Mouse (Mus musculus) 3134 (cell line): ENCODE data around the gene Proser2.
"Not testable (repeated sequence)": the region's sequence is repeated elsewhere in the genome, so short reads cannot be mapped to it uniquely, and the experiment has no call there.

Source experiments
- DNase-seq: peaks from one replicate; pipeline ENCODE4 v3.0.0-alpha.2; 2011; ENCODE audit warnings: low spot score; ENCODE audit not compliant: insufficient read length; ENCODE audit errors: extremely low read depth

The Proser2 gene

DNA sequence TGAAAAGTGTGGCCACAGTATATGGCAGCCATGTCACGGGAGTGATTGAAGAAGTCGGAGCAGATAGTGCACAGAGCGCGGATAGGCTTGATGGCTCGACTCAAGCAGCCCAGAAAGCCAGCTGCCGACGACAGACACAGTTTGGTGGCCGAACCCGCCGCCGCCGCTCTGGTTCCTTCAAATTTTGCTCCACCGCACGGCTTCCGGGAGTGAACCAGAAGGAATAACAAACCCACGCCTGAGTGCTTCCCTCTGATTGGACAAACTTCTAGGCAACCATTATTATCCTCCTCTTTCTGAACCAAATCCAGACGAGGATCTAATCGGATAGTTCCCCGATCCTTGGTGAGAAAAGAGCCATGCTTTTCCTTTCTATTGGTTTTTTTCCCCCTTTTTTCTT is 3.9 kb upstream of the Proser2 start:
- DNase-seq, result no peak

DNA sequence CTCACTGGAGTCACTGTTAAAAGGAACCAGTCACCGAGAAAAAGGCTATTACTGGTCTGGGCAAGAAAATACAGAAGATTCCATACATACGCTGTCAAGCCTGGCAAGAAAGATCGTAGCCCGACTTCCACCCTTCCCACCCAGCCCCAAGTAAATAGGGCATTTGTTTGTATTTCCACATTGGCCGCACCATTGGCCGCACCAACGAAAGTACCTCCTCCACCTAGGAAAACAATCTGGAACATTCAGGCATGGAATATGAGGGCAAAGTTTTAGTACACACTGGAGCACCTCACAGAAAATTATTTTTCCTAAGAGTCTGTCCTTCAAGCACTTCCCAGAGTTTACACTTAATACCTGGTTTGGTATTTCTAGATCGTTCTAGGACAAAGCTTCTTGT is 1.1 kb downstream of the Proser2 start:
- no peak for DNase-seq

DNA sequence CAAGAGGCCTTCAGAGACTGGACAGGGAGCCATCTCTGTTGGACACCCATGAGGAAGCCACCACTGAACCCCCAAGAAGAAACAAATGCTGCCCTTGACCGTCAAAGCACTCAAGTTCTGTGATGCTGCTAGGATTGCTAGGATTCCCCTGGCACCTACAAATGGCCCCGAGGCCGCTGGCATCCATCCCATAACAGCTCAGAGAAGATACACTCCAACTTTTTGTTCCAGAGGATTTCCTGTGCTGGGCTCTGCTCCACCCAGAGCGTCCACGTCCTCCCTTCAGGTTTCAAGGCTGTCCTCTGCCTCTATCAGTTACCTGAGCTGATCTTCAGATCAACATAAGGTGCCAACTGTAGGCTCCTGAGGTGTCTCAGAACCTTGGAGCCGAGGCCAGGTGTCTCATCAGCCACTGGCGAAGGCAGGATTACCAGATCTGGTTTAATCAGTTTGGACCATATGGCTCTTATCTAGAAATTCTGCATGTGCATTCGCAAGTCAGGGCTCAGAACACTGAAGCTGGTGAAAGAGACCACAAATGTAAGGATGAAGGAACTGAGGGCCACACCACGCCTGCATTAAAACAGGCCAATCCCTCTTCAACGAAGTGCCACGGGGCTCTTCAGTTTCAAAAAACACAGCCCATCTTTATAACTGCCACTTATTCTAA is 1.7 kb downstream of the Proser2 start:
- no peak for DNase-seq

DNA sequence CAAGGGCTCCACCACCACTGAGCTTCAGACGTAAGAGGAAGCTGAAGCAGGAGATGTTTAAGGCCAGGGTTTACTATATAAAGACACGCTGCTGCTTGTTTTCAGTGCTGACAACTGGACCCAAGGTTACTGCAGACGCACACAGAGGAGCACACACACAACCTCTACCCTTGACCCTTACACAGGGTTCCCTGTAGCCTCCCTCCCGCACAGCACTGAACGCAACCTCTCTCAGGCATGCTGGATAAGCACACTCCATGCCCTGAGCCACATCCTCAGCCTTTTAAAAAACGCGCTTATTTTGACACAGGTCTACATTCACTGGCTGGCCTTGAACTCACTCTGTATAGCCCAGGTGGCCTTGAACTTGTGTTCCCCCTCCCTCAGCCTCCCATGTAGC is 7.0 kb downstream of the Proser2 start:
- no peak for DNase-seq

DNA sequence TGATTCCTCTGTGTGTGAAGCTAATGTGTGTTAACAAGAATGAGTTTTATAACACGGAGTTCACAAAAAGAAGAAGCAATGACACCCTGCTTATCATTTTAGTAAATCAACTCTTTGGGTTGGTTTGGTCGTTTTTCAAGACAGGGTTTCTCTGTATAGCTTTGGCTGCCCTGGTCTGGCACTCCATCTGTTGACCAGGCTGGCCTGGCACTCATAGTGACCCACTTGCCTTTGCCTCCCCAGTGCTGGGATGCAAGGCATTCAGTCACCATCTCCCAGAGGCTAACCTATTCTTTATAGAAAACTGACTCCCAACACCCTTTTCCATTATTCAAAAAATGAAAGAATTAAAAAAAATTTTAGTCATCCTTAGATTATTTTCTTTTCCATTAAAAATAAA is 8.9 kb downstream of the Proser2 start:
- DNase-seq, result no peak

DNA sequence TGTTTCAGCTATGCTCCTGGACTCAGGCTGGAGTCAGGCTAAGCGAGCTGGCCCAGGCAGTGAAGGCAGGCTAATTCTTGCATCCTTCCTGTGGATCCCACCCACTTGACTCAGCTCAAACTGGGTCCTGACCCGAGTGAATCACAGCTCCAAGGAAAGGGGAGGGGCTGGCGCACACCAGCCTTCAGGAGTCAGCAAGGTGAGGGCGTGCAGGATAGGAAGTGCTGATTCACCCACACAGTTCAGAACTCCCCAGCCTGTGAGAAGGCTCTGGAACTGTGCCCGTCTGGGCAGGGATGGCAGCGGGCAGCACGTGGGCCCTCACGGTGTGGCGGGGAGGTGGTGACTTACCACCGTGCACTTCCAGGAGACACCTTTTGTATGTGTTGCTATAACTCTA is 11.8 kb downstream of the Proser2 start:
- peak; percentile 77 for DNase-seq

DNA sequence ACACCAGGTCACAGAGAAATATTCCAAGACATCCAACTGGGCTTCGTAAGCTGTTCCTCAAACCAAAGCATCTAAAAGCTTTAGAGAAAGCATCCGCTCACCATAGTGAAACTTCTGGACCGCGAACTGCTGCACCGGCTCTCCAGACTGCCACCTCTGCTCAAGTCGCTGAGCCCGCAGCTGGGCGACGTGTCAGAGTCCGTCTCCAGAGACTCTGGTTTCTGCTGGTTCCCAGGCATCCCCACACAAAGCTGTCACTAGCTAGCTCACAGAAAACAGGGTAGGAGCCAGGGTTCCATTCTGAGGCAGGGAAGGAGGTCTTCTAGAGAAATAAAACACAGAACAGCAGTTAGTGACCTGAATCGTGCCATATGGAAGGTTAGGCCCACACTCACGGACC is 16.2 kb downstream of the Proser2 start:
- DNase-seq, result no peak

DNA sequence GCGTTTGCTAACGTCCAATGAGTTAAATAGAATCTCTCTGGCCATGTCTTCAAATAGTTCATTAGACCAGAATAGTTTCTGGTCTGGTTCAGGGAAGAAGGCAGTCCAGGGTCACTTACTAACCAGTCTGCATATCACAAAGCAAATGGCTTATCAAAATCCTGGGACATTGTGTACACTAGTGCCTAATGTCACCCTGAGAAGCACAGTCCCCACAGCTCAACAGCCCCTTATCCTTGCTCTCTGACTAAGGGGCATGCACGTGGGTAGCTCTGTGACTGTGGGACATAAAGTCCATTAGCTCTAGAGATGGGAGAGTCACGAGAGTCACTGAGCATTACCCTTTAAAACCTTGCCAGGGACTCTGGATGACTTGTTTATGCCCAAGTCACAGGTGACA is 17.4 kb downstream of the Proser2 start:
- no peak for DNase-seq

DNA sequence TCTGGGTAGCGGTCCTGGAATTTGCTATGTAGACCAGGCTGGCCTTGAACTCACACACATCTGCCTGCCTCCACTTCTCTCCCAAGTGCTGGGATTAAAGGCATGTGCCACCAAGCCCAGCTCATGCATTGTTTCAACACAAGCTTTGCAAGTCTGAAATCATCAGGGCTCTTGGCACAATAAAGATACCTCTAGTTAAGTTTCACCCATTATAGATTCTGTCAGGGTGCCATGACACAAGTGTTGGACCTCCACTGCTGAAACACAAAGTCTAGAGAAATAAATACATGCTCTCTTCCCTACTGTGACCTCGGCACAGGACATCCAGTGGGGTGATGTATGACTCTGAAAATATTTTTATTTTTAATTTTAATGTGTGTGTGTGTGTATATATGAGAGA is 24.6 kb downstream of the Proser2 start:
- no peak for DNase-seq

DNA sequence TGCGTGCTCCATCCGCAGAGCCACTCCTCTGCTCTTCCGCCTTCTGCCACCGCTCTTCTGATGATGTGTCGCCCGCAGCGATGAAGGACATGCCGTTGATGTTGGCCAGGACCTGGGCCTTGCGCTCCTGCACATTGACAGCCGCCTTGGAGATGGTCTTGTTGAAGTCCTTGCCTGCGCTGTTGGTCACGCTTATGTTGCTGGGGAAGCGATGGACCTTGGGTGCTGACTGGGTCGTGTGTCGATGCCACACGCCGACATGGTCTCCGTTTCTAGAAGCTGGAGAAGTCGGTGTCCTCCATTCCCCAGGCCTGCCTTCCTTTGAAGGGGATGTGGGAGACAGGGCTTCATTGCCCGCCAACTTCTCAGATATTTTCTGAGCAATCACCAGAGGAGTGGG is 29.3 kb downstream of the Proser2 start:
- no peak for DNase-seq

DNA sequence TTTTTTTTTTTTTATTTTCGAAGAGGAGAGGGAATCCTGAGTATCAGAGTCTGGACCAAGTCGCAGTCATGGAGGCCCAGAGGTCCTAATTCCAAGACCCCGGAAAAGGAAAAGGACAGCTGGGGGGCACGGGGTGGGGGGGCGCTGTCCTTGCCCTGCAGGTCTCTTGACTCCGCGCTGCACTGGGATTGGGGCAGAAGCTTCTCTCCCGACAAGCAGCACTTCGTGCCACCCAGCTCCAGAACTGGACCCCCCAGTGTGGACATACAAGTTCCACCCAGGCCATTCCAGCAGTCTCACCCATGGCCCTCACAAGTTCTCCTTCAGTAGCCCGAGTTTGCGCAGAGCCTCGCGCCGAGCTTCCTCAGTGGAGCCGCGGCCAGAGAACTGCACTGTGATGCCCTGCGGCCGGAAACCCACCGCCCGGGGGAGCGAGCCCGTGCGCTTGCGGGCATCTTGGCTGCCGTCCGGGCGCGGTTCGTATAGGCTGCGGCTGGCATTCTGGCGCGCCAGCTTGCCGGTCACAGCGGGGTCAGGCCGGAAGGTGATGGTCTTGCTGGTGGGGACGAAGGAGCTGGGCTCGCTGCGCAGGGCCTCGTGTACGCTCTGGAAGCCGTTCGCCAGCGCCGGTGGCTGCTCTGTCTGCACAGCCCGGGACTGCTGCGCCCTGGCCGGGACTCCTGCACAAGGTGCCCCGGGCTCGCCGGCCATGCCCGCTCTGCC is 29.8 kb downstream of the Proser2 start:
- no peak for DNase-seq

DNA sequence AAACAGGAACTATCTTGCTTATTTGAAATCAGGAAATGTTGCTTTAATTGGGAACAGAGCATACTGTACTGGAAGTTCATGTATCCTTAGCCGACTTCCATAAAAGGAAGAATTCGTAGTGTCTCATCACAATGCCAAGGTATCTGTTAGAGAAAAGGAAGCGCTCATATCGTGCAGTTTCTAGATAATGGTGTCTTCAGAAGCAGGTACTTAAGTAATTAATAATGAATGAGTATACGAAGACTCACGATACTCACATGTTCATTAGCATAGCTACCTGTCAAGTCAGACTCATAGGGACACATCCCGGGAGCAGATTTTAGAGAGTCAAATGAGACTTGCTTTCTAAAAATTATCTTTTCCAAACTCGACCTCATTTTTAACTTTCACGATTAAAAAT is 30.6 kb downstream of the Proser2 start:
- no peak for DNase-seq

DNA sequence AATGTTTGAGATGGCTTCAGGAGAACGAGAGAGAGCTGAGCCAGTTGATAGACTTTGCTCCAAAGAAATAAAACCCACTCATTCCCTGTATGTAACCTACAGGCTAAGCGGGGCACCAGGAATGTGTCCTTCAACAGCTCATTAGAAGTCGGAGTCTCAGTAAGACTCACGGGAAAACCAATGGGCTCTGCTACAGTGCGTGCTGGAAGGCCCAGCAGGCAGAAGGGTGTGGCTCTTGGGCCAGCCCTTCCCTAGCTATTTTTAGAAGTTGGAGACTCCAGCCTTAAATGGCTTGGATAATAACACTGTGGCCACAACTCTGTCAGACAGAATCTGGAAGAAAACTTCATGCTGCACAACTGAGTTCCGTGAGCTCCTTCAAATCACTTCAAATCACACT is 31.1 kb downstream of the Proser2 start:
- DNase-seq, result no peak

DNA sequence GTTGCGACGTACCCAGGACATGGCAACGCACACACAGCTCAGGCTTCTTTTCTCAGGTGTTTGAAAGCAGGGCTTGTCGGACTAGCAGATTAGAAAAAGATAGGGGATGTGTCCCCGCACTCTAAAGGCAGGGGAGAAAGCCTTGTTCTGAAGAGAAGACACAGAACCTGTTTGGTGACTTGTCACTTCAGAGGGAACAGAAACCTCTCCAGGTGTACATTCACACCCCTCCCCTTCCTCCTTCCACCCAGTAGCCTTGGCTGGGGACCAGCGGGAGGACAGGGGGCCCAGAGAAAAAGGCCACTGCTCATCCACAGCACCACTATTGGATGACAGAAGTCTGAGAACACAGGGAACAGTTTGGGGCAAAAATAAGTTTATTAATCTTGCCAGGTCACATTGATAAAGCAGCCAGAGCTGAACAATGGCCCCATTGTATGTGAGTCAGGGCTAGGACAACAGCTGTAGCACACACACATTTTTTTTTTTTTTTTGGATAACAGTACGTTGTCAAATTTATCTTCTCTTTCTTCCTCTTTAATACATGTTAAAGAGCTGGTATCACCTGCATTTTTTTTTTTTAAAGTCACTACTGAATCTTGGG is 32.8 kb downstream of the Proser2 start:
- no peak for DNase-seq

DNA sequence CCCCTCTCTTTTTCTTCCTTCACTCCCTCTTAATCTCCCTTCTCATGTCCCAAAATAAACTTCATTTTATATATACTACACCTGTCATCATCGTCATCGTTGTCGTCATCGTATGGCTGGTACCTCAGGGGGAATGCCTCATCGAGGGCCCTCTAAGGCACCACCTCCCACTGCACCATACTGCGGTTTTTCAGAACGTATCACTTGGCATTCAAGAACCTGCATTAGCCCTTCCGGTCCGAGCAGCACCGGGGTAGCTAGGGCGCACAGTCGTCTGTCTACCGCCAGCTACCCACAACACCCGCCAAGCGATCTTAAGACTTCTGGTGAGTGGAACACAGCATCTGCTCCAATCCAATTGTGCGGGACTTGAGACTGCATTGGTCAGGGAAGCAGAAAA is 40.1 kb downstream of the Proser2 start:
- DNase-seq, result not testable (repeated sequence)

DNA sequence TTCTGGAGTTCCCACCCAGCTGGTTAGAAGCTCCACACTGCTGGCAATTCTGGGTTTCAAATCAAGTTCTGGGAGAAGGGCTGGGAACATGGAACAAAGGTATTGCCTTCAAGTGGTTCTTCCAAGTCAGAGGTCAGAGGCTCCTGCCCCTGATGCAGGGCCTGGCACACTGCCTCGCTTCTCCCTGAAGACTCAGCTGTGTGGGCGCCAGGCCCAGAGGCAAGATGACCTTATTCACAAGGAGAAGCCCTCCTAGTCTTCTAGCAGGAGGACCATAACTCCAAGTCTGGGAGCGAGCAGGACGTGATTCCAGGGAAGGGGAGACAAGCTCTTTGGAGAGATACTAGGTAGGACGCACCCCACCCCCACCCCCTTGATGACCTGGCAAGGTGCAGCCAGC is 42.9 kb downstream of the Proser2 start:
- no peak for DNase-seq

DNA sequence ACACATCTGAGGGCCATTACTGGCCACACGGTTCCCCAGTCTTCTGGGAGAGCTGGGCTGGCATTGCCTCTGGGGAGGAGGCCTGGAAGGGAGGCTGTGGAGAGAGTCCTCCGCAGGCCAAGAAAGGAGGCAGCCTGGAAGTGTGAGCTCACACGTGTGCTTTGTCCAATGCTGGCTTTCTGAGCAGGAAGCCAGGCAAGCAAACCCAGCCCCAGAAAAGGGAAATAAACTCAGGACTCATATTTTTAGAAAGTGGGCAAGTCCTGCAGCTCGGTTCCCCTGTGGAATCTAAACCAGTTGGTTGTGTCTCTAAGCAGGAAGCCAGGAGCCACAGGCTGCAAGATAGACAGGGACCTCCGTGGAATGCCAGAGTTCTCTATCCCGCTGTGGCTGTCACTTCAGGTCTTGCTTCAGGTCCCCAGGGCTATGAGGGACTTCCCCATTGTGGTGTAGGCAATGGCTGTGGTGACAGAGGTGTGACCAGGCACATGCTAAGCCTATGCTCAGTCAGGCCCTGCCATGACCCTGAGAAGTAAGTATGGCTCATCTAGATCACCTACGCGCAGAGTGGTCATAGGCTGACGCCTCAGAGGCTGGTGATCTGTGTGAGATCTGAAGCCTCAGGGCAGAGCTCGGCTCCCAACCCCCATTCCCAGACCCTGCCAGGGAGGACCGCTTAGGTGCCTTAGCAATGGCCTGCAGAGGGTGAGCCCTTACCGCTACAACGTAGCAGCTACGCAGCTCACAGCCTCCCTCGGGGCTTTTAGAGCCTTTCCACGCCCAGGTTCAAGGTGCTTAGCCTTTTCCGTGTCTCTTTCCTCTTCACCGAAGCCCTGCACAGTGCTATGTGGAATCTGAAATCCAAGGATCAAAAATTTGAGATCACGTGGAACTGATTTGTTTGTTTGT is 44.1 kb downstream of the Proser2 start:
- DNase-seq, result no peak

DNA sequence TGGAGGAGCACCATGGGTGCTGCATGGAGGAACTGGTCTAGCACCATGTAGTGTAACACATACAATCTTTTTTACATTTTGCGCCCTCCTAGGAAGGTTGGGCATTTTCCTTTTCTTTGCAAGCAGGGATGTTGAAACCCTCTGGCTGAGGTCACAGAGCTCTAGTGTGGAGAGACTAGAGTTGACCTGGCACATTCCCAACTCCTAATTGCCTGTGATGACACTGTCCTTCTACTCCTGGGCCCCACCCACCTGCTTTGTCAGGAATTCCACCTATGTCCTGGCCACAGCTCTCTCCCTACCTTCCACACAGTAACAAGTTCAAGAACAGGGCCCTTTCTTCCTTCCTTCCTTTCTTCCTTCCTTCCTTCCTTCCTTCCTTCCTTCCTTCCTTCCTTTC is 46.3 kb downstream of the Proser2 start:
- DNase-seq, result no peak

DNA sequence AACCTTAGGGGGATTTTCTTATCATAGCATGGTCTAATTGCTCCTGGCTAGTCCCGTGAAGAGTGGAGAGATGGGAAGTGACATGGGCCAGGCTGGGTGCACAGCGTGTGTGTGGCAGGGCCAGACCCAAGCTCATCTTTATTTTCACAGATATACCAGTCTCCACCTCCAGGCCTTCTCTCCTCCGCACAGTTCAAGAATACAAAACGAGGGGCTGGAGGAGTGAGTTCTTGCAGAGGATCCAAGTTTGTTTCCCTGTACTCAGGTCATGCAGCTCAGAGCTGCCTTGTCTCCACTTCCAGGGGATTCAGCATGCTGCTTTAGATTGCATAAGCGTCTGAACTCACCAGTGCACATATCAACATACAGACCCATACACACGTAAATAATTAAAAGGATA is 47.4 kb downstream of the Proser2 start:
- DNase-seq, result no peak

DNA sequence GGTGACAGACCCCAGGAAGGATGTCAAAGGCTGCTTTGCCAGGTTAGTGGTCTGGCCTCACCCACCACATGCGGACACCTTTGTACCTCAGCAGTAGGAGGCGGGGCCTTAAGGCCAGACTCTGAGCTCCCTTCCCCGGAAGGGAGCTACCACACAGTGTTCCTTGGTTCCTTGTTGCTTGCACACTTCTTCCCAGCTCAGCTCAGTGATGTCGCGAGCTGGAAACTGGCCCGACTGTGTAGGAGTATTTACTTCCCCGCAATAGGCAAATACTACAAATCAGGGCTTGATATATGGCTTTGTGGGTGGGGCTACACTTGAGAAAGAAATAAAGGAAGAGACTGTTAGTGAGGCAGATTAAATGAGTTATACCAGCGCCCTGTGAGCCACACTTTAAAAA is 48.9 kb downstream of the Proser2 start:
- DNase-seq, result no peak

DNA sequence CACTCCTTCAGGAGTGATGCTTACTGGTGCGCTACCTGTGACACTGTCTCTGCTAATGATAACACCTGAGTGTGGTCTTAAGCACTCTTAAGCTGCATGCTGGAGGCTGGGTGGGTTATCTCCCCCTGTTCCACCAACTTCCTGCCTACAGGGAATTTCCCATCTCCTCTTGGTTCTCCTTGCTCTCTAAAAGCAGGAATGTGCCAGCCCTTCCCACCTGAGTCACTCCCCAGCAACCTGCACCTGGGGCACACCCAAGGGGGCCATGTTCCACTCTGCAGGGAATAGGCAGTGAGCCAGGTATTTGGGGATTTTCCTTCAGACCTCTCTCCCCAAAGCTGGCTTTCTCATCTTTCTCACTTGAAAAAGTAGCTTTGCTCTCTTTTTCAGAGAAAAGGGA is 50.0 kb downstream of the Proser2 start:
- no peak for DNase-seq
